Mouse (Mus musculus) intestine, embryonic 16.5 days (tissue): ENCODE results near the gene Slc5a10. TPM values are rescaled to one million over a fixed set of nuclear protein-coding genes. Genes with fewer than 3 reads are reported as not detected.
"Not testable (repeated sequence)": the region's sequence is repeated elsewhere in the genome, so short reads cannot be mapped to it uniquely, and the experiment has no call there.

Source experiments
- ATAC-seq: fragments of 200-750 bp; cut with Nextera tagmentation; 2 replicates; pipeline ENCODE4 v1.8.0; 2017; ENCODE audit warnings: moderate TSS enrichment, moderate library complexity
- H3K27ac ChIP-seq: fragments of 300-500 bp; sonication (generic); 2 replicates; pipeline ENCODE4 v1.5.1; 2014; ENCODE audit warnings: mild to moderate bottlenecking, low read length
- H3K27me3 ChIP-seq: fragments of 300-500 bp; sonication (generic); replicated peaks from 2 replicates; pipeline ENCODE4 v1.6.1; 2014; ENCODE audit warnings: low read length, control low read depth, mixed read lengths; ENCODE audit not compliant: control insufficient read depth, insufficient read depth
- H3K36me3 ChIP-seq: fragments of 300-500 bp; sonication (generic); 2 replicates; pipeline ENCODE4 v1.6.1; 2014; ENCODE audit warnings: low read length, control low read depth; ENCODE audit not compliant: control insufficient read depth, insufficient read depth
- H3K4me1 ChIP-seq: fragments of 300-500 bp; sonication (generic); 2 replicates; pipeline ENCODE4 v1.6.1; 2014; ENCODE audit warnings: low read length, control low read depth, mixed read lengths; ENCODE audit not compliant: control insufficient read depth, insufficient read depth
- H3K4me2 ChIP-seq: fragments of 300-500 bp; sonication (generic); 2 replicates; pipeline ENCODE4 v1.6.1; 2014; ENCODE audit warnings: low read depth, low read length, control low read depth
- H3K4me3 ChIP-seq: fragments of 300-500 bp; sonication (generic); 2 replicates; pipeline ENCODE4 v1.5.1; 2014; ENCODE audit warnings: mild to moderate bottlenecking, low read length
- H3K9ac ChIP-seq: fragments of 300-500 bp; sonication (generic); 2 replicates; pipeline ENCODE4 v1.6.1; 2014; ENCODE audit warnings: low read depth, low read length
- H3K9me3 ChIP-seq: fragments of 300-500 bp; sonication (generic); 2 replicates; pipeline ENCODE4 v1.6.1; 2016; ENCODE audit warnings: low read length, control low read depth; ENCODE audit not compliant: control insufficient read depth
- WGBS: fragments of 180-500 bp; shearing (Covaris S2); extraction: QIAGEN DNeasy Blood & Tissue Kit; methylation state at CpG from one replicate; pipeline ENCODE4 v1.1.7; 2014; 5-methylcytosine and 5-hydroxymethylcytosine counted together
- polyA plus RNA-seq: library from polyadenylated mRNA; unstranded; fragments of >200 nt; fragmentation: Nextera tagmentation; extraction: Ambion mirVana; gene quantifications from 2 replicates; pipeline ENCODE4 v1.2.1, GENCODE M21; 2015

Slc5a10 gene
- polyA plus RNA-seq, 1 experiment from 2014 or later: 0.11 TPM

GRCm38 (mm10) chr11:61640585-61640984 is 80.0 kb downstream of the Slc5a10 start:
- H3K36me3 ChIP-seq, H3K4me3 ChIP-seq, ATAC-seq, H3K4me1 ChIP-seq, H3K9me3 ChIP-seq, H3K9ac ChIP-seq, H3K27ac ChIP-seq, H3K27me3 ChIP-seq, H3K4me2 ChIP-seq: not testable (repeated sequence)
- 54% methylated on average over 9 of the region's 9 CpGs for WGBS

- no peak overlapping the region for H3K4me3 ChIP-seq
- no peak overlapping the region for H3K4me2 ChIP-seq
- no peaks in the 10 kb centered on the region for H3K27me3 ChIP-seq
- no peaks in the 10 kb centered on the region for H3K36me3 ChIP-seq
- peaks cover 8% of the 10 kb centered on the region; the same call in 1 of the 2 replicates for H3K4me1 ChIP-seq
- WGBS: 87% methylated on average over 5 of the region's 6 CpGs
- no peaks in the 10 kb centered on the region for H3K9me3 ChIP-seq
- no peak for ATAC-seq
- H3K27ac ChIP-seq: no peak overlapping the region
- no peak overlapping the region for H3K9ac ChIP-seq
These were observed 80.9 kb downstream of the Slc5a10 start for GRCm38 (mm10) chr11:61639601-61640177.

GRCm38 (mm10) chr11:61638764-61639536 is 81.7 kb downstream of the Slc5a10 start:
- no peak for ATAC-seq
- no peak overlapping the region for H3K4me3 ChIP-seq
- 76% methylated on average over 12 of the region's 12 CpGs for WGBS
- no peaks in the 10 kb centered on the region for H3K9me3 ChIP-seq
- no peaks in the 10 kb centered on the region for H3K36me3 ChIP-seq
- peaks cover 6% of the 10 kb centered on the region; the same call in 1 of the 2 replicates for H3K4me1 ChIP-seq
- no peak overlapping the region for H3K4me2 ChIP-seq
- H3K27me3 ChIP-seq: no peaks in the 10 kb centered on the region
- no peak overlapping the region for H3K27ac ChIP-seq
- no peak overlapping the region for H3K9ac ChIP-seq

GRCm38 (mm10) chr11:61637856-61638255 is 82.8 kb downstream of the Slc5a10 start:
- no peaks in the 10 kb centered on the region for H3K9me3 ChIP-seq
- no peak overlapping the region for H3K4me3 ChIP-seq
- no peak overlapping the region for H3K9ac ChIP-seq
- H3K4me2 ChIP-seq: no peak overlapping the region
- H3K27ac ChIP-seq: no peak overlapping the region
- peaks cover 3% of the 10 kb centered on the region; the same call in 1 of the 2 replicates for H3K4me1 ChIP-seq
- ATAC-seq: no peak
- H3K27me3 ChIP-seq: no peaks in the 10 kb centered on the region
- WGBS: 90% methylated on average over 3 of the region's 3 CpGs
- no peaks in the 10 kb centered on the region for H3K36me3 ChIP-seq

GRCm38 (mm10) chr11:61637413-61637812 is 83.2 kb downstream of the Slc5a10 start:
- no peak overlapping the region for H3K4me2 ChIP-seq
- ATAC-seq: no peak
- H3K27me3 ChIP-seq: no peaks in the 10 kb centered on the region
- no peak overlapping the region for H3K27ac ChIP-seq
- H3K4me3 ChIP-seq: no peak overlapping the region
- WGBS: 43% methylated on average over 1 of the region's 1 CpGs
- no peaks in the 10 kb centered on the region for H3K36me3 ChIP-seq
- no peak overlapping the region for H3K9ac ChIP-seq
- H3K9me3 ChIP-seq: no peaks in the 10 kb centered on the region
- peaks cover 3% of the 10 kb centered on the region; the same call in 1 of the 2 replicates for H3K4me1 ChIP-seq

GRCm38 (mm10) chr11:61636309-61636708 is 84.3 kb downstream of the Slc5a10 start:
- not testable (repeated sequence) for H3K4me3 ChIP-seq, H3K4me2 ChIP-seq, H3K27ac ChIP-seq, H3K27me3 ChIP-seq, H3K9ac ChIP-seq, H3K4me1 ChIP-seq, H3K9me3 ChIP-seq, H3K36me3 ChIP-seq
- 53% methylated on average over 3 of the region's 4 CpGs for WGBS
- peak; percentile 81 for ATAC-seq

GRCm38 (mm10) chr11:61629621-61630020 is 91.0 kb downstream of the Slc5a10 start:
- H3K9me3 ChIP-seq: no peaks in the 10 kb centered on the region
- H3K9ac ChIP-seq: no peak overlapping the region
- no peaks in the 10 kb centered on the region for H3K4me1 ChIP-seq
- H3K4me3 ChIP-seq: no peak overlapping the region
- no peaks in the 10 kb centered on the region for H3K36me3 ChIP-seq
- no peak overlapping the region for H3K4me2 ChIP-seq
- no peak for ATAC-seq
- H3K27ac ChIP-seq: no peak overlapping the region
- no peaks in the 10 kb centered on the region for H3K27me3 ChIP-seq
- 58% methylated on average over 3 of the region's 3 CpGs for WGBS

GRCm38 (mm10) chr11:61626509-61626908 is 94.1 kb downstream of the Slc5a10 start:
- Histone ChIP-seq H3K27me3 (no peaks in the 10 kb centered on the region), H3K9me3 (no peaks in the 10 kb centered on the region), H3K27ac (no peak overlapping the region), H3K4me3 (no peak overlapping the region), H3K4me1 (no peaks in the 10 kb centered on the region), H3K36me3 (no peaks in the 10 kb centered on the region), H3K4me2 (no peak overlapping the region), H3K9ac (no peak overlapping the region)
- WGBS: 94% methylated on average over 1 of the region's 1 CpGs
- ATAC-seq: no peak

- no peaks in the 10 kb centered on the region for H3K4me1 ChIP-seq
- no peaks in the 10 kb centered on the region for H3K9me3 ChIP-seq
- ATAC-seq: no peak
- WGBS: 81% methylated on average over 7 of the region's 7 CpGs
- H3K4me2 ChIP-seq: no peak overlapping the region
- H3K9ac ChIP-seq: no peak overlapping the region
- H3K27ac ChIP-seq: no peak overlapping the region
- no peak overlapping the region for H3K4me3 ChIP-seq
- no peaks in the 10 kb centered on the region for H3K27me3 ChIP-seq
- H3K36me3 ChIP-seq: no peaks in the 10 kb centered on the region
These were observed 95.5 kb downstream of the Slc5a10 start for GRCm38 (mm10) chr11:61625136-61625535.
